Mouse (Mus musculus) lung, postnatal 0 days (tissue): ENCODE measurements around the gene Ccdc70. TPM values are rescaled to one million over a fixed set of nuclear protein-coding genes. Genes with fewer than 3 reads are reported as not detected.
"Not testable (repeated sequence)": the region's sequence is repeated elsewhere in the genome, so short reads cannot be mapped to it uniquely, and the experiment has no call there.

ENCODE experiments used
- ATAC-seq: fragments of 200-750 bp; cut with Nextera tagmentation; 2 replicates; pipeline ENCODE4 v1.8.0; 2017; ENCODE audit warnings: moderate library complexity
- DNase-seq: peaks from one replicate; pipeline ENCODE4 v3.0.0-alpha.2; 2016; ENCODE audit warnings: low spot score
- H3K27ac ChIP-seq: fragments of 300-500 bp; sonication (generic); 2 replicates; pipeline ENCODE4 v1.5.1; 2014; ENCODE audit warnings: antibody characterized with exemption, mild to moderate bottlenecking, low read length, mixed read lengths
- H3K27me3 ChIP-seq: fragments of 300-500 bp; sonication (generic); replicated peaks from 2 replicates; pipeline ENCODE4 v1.6.1; 2014; ENCODE audit warnings: low read length, mixed read lengths; ENCODE audit not compliant: insufficient read depth
- H3K36me3 ChIP-seq: fragments of 300-500 bp; sonication (generic); 2 replicates; pipeline ENCODE4 v1.6.1; 2014; ENCODE audit warnings: low read length, mixed read lengths; ENCODE audit not compliant: insufficient read depth
- H3K4me1 ChIP-seq: fragments of 300-500 bp; sonication (generic); 2 replicates; pipeline ENCODE4 v1.6.1; 2014; ENCODE audit warnings: antibody characterized with exemption, low read depth, low read length, mixed read lengths; ENCODE audit not compliant: insufficient read depth
- H3K4me2 ChIP-seq: fragments of 300-500 bp; sonication (generic); replicated peaks from 2 replicates; pipeline ENCODE4 v1.6.1; 2014; ENCODE audit warnings: low read depth, mild to moderate bottlenecking, low read length, moderate library complexity, mixed read lengths
- H3K4me3 ChIP-seq: fragments of 300-500 bp; sonication (generic); 2 replicates; pipeline ENCODE4 v1.5.1; 2014; ENCODE audit warnings: low read depth, low read length
- H3K9ac ChIP-seq: fragments of 300-500 bp; sonication (generic); replicated peaks from 2 replicates; pipeline ENCODE4 v1.6.1; 2014; ENCODE audit warnings: low read depth, mild to moderate bottlenecking
- H3K9me3 ChIP-seq: fragments of 300-500 bp; sonication (generic); 2 replicates; pipeline ENCODE4 v1.6.1; 2016; ENCODE audit warnings: low read length, mixed read lengths
- CTCF ChIP-seq: IDR thresholded peaks from 2 replicates; pipeline ENCODE4 v1.5.1; 2016; ENCODE audit warnings: antibody characterized with exemption, mild to moderate bottlenecking
- EP300 ChIP-seq: IDR thresholded peaks from 2 replicates; pipeline ENCODE4 v1.6.1; 2016; ENCODE audit warnings: antibody characterized with exemption, mild to moderate bottlenecking, control low read depth
- WGBS: fragments of 180-500 bp; shearing (Covaris S2); extraction: QIAGEN DNeasy Blood & Tissue Kit; methylation state at CpG from one replicate; pipeline ENCODE4 v1.1.7; 2014; 5-methylcytosine and 5-hydroxymethylcytosine counted together
- polyA plus RNA-seq: library from polyadenylated mRNA; unstranded; fragments of >200 nt; fragmentation: Nextera tagmentation; extraction: Ambion mirVana; gene quantifications from 2 replicates; pipeline ENCODE4 v1.2.1, GENCODE M21; 2015

The Ccdc70 gene
- polyA plus RNA-seq, result not detected in 2 replicates

GRCm38 (mm10) chr8:21969475-21969874 lies at the start of gene Ccdc70:
Gene Ccdc70 (plus strand): TSS chr8:21969775.
- 65% methylated on average over 3 of the region's 3 CpGs for WGBS
- no peak for TF ChIP-seq EP300
- no peak for TF ChIP-seq CTCF

GRCm38 (mm10) chr8:21930754-21931153 lies 38.8 kb upstream of the Ccdc70 start:
- DNase-seq, result not testable (repeated sequence)

More at GRCm38 (mm10) chr8:21969475-21969874, at the start of gene Ccdc70:
- no peaks in the 10 kb centered on the region for H3K9me3 ChIP-seq
- H3K4me1 ChIP-seq, result no peaks in the 10 kb centered on the region
- H3K9ac ChIP-seq, result no peak within 1 kb of the TSS
- ATAC-seq, result no peak
- H3K4me2 ChIP-seq, result no peak within 1 kb of the TSS
- H3K4me3 ChIP-seq, result no peak within 1 kb of the TSS
- no peaks in the 10 kb centered on the region for H3K36me3 ChIP-seq
- H3K27ac ChIP-seq, result no peak within 1 kb of the TSS
- no peak for DNase-seq
- no peaks in the 10 kb centered on the region for H3K27me3 ChIP-seq

GRCm38 (mm10) chr8:21932610-21933009 lies 37.0 kb upstream of the Ccdc70 start, which contains the start of gene Defb15:
Gene Defb15 (minus strand): TSS chr8:21932710.
- no peak for DNase-seq
- Histone ChIP-seq H3K4me1 (no peaks in the 10 kb centered on the region), H3K9ac (no peak within 1 kb of the TSS), H3K9me3 (no peaks in the 10 kb centered on the region), H3K27me3 (no peaks in the 10 kb centered on the region), H3K36me3 (no peaks in the 10 kb centered on the region), H3K4me2 (no peak within 1 kb of the TSS), H3K27ac (no peak within 1 kb of the TSS), H3K4me3 (no peak within 1 kb of the TSS)
- WGBS, result 87% methylated on average over 6 of the region's 6 CpGs
- no peak for TF ChIP-seq CTCF
- TF ChIP-seq EP300, result no peak
- ATAC-seq, result no peak

More at GRCm38 (mm10) chr8:21930754-21931153, 38.8 kb upstream of the Ccdc70 start:
- H3K27me3 ChIP-seq, H3K36me3 ChIP-seq, H3K4me1 ChIP-seq, H3K9ac ChIP-seq, ATAC-seq, H3K4me2 ChIP-seq, H3K27ac ChIP-seq, H3K9me3 ChIP-seq, H3K4me3 ChIP-seq: not testable (repeated sequence)
- 74% methylated on average over 3 of the region's 3 CpGs for WGBS

GRCm38 (mm10) chr8:21938052-21938451 lies 31.5 kb upstream of the Ccdc70 start, which contains the start of gene Defb35:
Gene Defb35 (plus strand): TSS chr8:21938352.
- not testable (repeated sequence) for H3K9me3 ChIP-seq, ATAC-seq, H3K4me1 ChIP-seq, H3K27ac ChIP-seq, H3K27me3 ChIP-seq, H3K9ac ChIP-seq, H3K4me3 ChIP-seq, H3K4me2 ChIP-seq, H3K36me3 ChIP-seq, DNase-seq
- 68% methylated on average over 4 of the region's 4 CpGs for WGBS

- TF ChIP-seq EP300, result no peak
- no peak for TF ChIP-seq CTCF
- H3K9me3 ChIP-seq, result no peaks in the 10 kb centered on the region
- H3K27me3 ChIP-seq, result no peaks in the 10 kb centered on the region
- 77% methylated on average over 6 of the region's 6 CpGs for WGBS
- ATAC-seq (no peak), DNase-seq (no peak)
- H3K36me3 ChIP-seq, result no peaks in the 10 kb centered on the region
- H3K4me1 ChIP-seq, result no peaks in the 10 kb centered on the region
- no peak within 1 kb of the TSS for H3K9ac ChIP-seq
- no peak within 1 kb of the TSS for H3K27ac ChIP-seq
- no peak within 1 kb of the TSS for H3K4me2 ChIP-seq
- H3K4me3 ChIP-seq, result no peak within 1 kb of the TSS
Observed at GRCm38 (mm10) chr8:21946462-21946861, 23.1 kb upstream of the Ccdc70 start, which contains the start of gene Defb13. Gene Defb13 (plus strand): TSS chr8:21946762.

GRCm38 (mm10) chr8:21947311-21948017 lies 22.1 kb upstream of the Ccdc70 start:
- 50% methylated on average over 9 of the region's 9 CpGs for WGBS
- Histone ChIP-seq H3K4me3 (no peak overlapping the region), H3K36me3 (no peaks in the 10 kb centered on the region), H3K27ac (no peak overlapping the region), H3K9ac (no peak overlapping the region), H3K4me2 (no peak overlapping the region), H3K9me3 (no peaks in the 10 kb centered on the region), H3K4me1 (no peaks in the 10 kb centered on the region), H3K27me3 (no peaks in the 10 kb centered on the region)
- no peak for ATAC-seq
- TF ChIP-seq CTCF (no peak), EP300 (no peak)
- DNase-seq, result no peak
